Mouse (Mus musculus) bone marrow macrophage, adult 2 months (primary cell): ENCODE data around the gene Rasgrf1. TPM values are rescaled to one million over a fixed set of nuclear protein-coding genes. Genes with fewer than 3 reads are reported as not detected.
A peak's percentile ranks its signal among the peaks of the same experiment; 100 is the strongest.

ENCODE experiments used
- H3K27ac ChIP-seq: 2 replicates; pipeline ENCODE4 v1.5.1; 2012; ENCODE audit warnings: low read depth, low read length; ENCODE audit not compliant: insufficient read depth
- H3K4me1 ChIP-seq: 2 replicates; pipeline ENCODE4 v1.6.1; 2012; ENCODE audit warnings: low read length; ENCODE audit not compliant: control insufficient read depth, insufficient read depth
- H3K4me3 ChIP-seq: 2 replicates; pipeline ENCODE4 v1.5.1; 2012; ENCODE audit warnings: mild to moderate bottlenecking, low read length, moderate library complexity; ENCODE audit not compliant: insufficient read depth
- CTCF ChIP-seq: IDR thresholded peaks from 2 replicates; pipeline ENCODE4 v1.5.1; 2012; ENCODE audit warnings: low read depth, mild to moderate bottlenecking, low read length, moderate library complexity
- POLR2A ChIP-seq: IDR thresholded peaks from 2 replicates; pipeline ENCODE4 v1.6.1; 2012; ENCODE audit warnings: mild to moderate bottlenecking, low read depth, low read length, borderline replicate concordance
- polyA plus RNA-seq: library from polyadenylated mRNA; stranded (reverse); fragments of >200 nt; gene quantifications from 2 replicates; pipeline ENCODE4 v1.2.4, GENCODE M21; 2012; ENCODE audit not compliant: missing spikeins, insufficient read depth, insufficient read length

The Rasgrf1 gene
- polyA plus RNA-seq, 1 experiment = 0.58 TPM

DNA sequence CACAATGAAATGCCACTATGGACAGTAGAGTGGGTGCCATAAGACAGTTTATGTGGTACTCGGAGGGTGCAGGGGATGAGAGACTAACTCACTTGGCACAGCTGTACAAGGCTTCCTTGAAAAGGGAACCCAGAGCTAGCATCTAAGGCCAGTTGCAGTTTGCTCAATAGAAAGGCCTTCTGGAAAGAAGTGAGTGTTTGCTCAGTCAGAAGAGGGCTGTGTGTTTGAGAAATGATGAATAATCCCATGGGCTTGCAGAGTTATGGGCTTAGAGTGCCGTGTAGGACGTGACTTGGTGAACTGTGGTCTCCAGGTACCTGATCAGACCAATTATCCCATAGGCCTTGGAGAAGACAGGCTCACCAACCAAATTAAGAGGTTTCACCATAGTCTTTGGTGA lies 78.3 kb downstream of the Rasgrf1 start:
- H3K4me1 ChIP-seq = peaks cover 13% of the 10 kb centered on the region
- H3K27ac ChIP-seq = no peak overlapping the region
- no peak overlapping the region for H3K4me3 ChIP-seq
- no peak for TF ChIP-seq POLR2A
- TF ChIP-seq CTCF = no peak

DNA sequence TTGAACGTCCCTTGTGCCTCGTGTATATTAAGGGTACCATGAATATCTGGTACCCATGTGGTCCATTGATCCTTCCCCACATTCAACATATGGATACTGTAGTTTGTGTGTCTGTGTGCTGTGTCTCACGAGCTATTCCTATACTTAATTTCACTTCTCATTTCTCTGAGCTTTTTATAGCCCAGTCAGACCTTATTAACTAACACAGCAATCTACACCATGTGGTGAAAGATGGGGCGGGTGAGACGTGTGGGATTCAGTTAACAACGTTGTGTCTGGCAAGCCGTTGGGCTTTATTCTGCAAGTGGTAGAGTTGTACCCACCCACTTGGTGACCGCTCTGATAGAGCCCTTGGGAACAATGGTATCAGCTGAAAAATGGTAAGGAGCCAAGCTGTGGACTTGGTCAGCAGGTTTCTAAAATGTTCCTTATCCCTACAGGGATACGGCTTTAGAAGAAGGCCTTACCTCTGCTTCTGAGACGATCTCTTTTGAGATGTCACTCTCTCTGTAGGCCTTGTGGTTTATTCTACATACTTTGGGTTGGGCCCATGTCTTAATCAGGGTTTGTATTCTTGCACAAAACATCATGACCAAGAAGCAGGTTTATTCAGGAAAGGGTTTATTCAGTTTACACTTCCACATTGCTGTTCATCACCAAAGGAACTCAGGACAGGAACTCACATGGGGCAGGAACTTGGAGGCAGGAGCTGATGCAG lies 79.3 kb downstream of the Rasgrf1 start:
- H3K4me1 ChIP-seq = peaks cover 13% of the 10 kb centered on the region
- no peak for TF ChIP-seq CTCF
- TF ChIP-seq POLR2A = no peak
- H3K27ac ChIP-seq = peak overlapping the region; percentile 54
- no peak overlapping the region for H3K4me3 ChIP-seq

DNA sequence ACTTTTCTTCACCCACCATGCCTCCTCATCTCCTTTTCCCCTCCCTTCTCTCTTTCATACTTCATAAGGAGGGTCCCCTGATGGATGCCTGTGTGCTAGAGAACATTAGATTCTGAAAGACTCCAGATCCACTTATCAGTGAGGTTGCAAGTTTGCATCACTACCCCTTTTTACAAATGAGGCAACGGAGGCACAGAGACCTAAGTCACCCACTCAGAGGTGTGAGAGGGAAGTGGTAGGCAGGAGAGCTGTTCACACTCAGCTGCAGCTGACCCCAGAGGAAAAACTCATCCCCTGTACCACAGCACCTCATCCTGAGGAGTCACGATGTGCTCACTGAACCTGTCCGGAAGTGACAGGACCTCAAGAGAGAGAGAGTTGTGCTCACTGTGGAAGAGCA lies 96.7 kb downstream of the Rasgrf1 start:
- TF ChIP-seq POLR2A (no peak), CTCF (no peak)

DNA sequence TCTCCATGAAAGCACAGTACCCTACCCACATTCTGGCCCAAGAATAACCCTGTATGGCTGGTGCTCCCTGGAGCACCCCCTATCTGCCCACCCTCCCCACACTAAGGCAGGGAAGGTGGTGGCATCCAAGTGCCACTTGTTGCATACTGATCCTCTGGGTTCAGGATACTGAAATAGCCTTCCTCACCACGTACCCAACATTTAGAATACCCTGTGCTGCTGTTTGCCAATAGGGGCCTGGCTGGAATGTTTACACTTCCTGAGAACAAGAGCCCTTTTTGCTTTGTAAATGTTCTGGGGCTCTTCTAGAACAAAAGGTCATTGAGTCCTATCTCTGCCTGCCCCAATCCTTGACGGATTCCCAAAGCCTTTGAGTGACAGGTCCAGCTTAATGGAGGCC lies 97.4 kb downstream of the Rasgrf1 start:
- Histone ChIP-seq H3K4me1 (no peaks in the 10 kb centered on the region), H3K27ac (no peak overlapping the region), H3K4me3 (no peak overlapping the region)
- TF ChIP-seq POLR2A (no peak), CTCF (no peak)

More for the DNA sequence above, 96.7 kb downstream of the Rasgrf1 start:
- Histone ChIP-seq H3K27ac (no peak overlapping the region), H3K4me3 (no peak overlapping the region), H3K4me1 (no peaks in the 10 kb centered on the region)

DNA sequence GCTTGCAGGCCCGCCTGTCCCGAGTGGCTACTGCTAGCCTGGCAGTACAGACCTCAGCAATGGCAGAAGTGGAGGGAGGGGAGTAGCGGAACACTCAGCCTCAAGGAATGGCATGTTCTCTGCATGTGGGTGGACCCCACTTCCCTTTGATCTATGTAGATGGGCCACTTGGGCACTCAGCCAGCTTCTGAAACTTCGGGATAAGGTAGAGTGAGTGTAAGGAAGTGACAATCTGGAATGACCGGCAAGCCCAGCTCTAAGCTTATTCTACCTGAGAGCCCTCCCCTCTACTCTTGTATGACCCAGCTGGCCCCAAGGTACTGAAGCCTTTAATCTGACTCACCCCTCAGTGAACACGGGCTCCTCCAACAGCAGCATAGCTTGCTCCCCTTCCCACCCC lies 98.4 kb downstream of the Rasgrf1 start:
- no peak overlapping the region for H3K27ac ChIP-seq
- TF ChIP-seq CTCF (no peak), POLR2A (no peak)

DNA sequence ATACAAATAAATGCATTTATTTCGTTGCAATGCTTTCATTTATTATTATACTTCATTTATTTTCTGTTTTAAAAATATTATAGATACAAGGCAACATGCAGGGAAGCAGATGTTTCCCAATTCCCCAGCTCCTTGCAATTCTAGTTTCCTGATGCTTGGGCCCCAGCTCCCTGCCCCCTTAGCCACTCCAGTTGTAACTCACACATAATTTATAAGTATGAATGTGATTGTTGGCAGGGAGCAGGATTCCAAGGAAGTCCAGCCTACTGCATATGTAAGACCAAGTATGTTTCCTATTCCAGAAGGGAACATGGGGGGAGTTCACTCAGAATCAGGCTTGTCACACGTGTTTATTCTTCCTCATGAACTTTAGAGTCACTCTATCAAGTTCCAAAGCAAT lies 102.1 kb downstream of the Rasgrf1 start:
- peaks cover 17% of the 10 kb centered on the region for H3K4me1 ChIP-seq
- H3K4me3 ChIP-seq = no peak overlapping the region
- no peak overlapping the region for H3K27ac ChIP-seq
- TF ChIP-seq CTCF (no peak), POLR2A (no peak)

More for the DNA sequence above, 98.4 kb downstream of the Rasgrf1 start:
- Histone ChIP-seq H3K4me1 (no peaks in the 10 kb centered on the region), H3K4me3 (no peak overlapping the region)

DNA sequence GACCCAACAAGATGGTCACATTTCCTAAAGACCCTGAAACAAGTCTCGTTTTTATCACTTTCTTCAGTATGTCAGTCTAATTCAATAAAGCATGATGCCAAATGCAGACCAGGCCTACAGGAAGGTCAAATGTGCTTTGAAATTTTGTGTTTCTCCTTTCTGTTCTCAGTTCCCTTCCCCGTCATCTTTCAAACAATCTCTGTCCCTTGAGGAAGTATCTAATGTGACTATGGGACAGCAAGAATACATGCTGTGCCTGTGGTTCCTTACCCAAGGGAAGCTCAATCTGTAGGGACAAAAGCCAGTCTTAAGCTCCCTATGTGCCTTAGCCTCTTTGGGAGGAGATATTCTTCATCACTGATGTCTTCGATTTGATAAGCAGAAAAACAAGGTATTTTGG lies 104.9 kb downstream of the Rasgrf1 start:
- TF ChIP-seq CTCF (no peak), POLR2A (no peak)
- no peak overlapping the region for H3K4me3 ChIP-seq
- peaks cover 17% of the 10 kb centered on the region for H3K4me1 ChIP-seq
- H3K27ac ChIP-seq = peak overlapping the region; percentile 46

DNA sequence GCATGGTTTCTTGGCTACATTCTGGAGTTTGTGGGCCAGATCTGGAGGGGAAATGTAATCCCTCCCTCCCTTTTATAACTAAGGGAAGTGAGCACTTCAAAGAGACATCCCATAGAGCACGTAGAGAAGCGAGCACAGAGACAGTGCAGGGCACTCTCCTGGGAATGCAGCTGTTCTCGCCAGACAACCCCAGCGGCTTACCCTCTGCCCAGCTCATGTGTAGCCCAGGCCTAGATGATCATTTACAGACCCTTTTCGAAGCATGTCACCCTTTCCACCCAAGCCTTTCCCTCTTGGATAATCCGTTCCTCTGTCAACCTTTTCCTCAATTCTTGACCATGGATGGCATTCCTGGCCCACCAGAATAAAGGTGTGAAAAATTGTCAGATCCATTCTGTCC lies 106.5 kb downstream of the Rasgrf1 start:
- no peak for TF ChIP-seq CTCF
- no peak for TF ChIP-seq POLR2A
- Histone ChIP-seq H3K4me3 (no peak overlapping the region), H3K4me1 (peaks cover 21% of the 10 kb centered on the region), H3K27ac (no peak overlapping the region)

DNA sequence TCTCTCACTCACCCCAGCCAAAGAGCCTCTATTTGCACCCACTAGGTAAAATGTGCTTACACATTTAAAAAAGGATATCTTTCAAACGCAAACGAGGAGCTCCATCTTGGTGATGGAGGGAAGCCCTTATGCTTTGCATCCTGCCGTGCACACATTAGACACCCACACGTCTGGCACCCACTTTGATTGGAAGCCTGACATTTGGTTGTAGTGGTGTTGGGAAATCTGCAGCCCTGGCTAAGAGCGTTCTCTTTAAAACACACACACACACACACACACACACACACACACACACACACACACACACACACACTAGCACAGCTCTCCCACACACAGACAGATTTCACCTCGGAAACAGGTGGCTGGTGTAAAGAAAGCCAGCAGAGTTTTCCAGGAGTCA lies 111.2 kb downstream of the Rasgrf1 start:
- no peak for TF ChIP-seq CTCF
- no peak for TF ChIP-seq POLR2A
- H3K4me1 ChIP-seq = peaks cover 11% of the 10 kb centered on the region
- H3K27ac ChIP-seq = no peak overlapping the region
- H3K4me3 ChIP-seq = no peak overlapping the region

DNA sequence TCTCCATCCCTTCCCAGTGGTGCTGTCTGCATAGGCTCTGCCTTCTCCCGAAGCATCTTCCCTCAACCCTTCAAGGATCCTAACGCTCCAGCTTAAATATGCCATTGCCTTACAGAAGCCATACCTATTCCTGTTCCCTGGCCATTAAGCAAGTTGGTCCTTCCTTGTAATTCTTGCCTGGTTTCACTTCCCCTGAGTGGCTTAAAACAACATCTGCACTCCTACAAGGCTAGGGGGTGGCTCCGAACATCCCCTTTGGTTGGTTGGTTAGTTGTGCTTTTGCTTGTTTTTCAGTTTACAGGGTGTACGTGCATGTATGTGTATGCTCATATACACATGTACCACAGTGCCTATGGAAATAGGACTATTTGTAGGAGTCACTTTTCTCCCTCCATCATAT lies 111.7 kb downstream of the Rasgrf1 start:
- TF ChIP-seq CTCF (no peak), POLR2A (no peak)
- Histone ChIP-seq H3K4me3 (no peak overlapping the region), H3K27ac (no peak overlapping the region), H3K4me1 (peaks cover 11% of the 10 kb centered on the region)
